Mouse (Mus musculus) hindbrain, embryonic 14.5 days (tissue): ENCODE results near the gene Irgm1. TPM values are rescaled to one million over a fixed set of nuclear protein-coding genes. Genes with fewer than 3 reads are reported as not detected.
A peak's percentile ranks its signal among the peaks of the same experiment; 100 is the strongest.

Experiments
- ATAC-seq: fragments of 200-750 bp; cut with Nextera tagmentation; 2 replicates; pipeline ENCODE4 v1.8.0; 2017; ENCODE audit warnings: moderate number of reproducible peaks, mild to moderate bottlenecking, moderate TSS enrichment, moderate library complexity; ENCODE audit not compliant: low FRiP score
- DNase-seq: peaks from one replicate; pipeline ENCODE4 v3.0.0-alpha.2; 2015; ENCODE audit warnings: low spot score
- H3K27ac ChIP-seq: fragments of 300-500 bp; sonication (generic); 2 replicates; pipeline ENCODE4 v1.5.1; 2014; ENCODE audit warnings: mild to moderate bottlenecking, moderate library complexity
- H3K27me3 ChIP-seq: fragments of 300-500 bp; sonication (generic); 2 replicates; pipeline ENCODE4 v1.6.1; 2014; ENCODE audit warnings: mild to moderate bottlenecking, low read length, mixed read lengths; ENCODE audit not compliant: control insufficient read depth, insufficient read depth
- H3K36me3 ChIP-seq: fragments of 300-500 bp; sonication (generic); replicated peaks from 2 replicates; pipeline ENCODE4 v1.6.1; 2014; ENCODE audit not compliant: control insufficient read depth, insufficient read depth
- H3K4me1 ChIP-seq: fragments of 300-500 bp; sonication (generic); replicated peaks from 2 replicates; pipeline ENCODE4 v1.6.1; 2014; ENCODE audit warnings: antibody characterized with exemption, low read length, mixed read lengths; ENCODE audit not compliant: control insufficient read depth, insufficient read depth
- H3K4me2 ChIP-seq: fragments of 300-500 bp; sonication (generic); replicated peaks from 2 replicates; pipeline ENCODE4 v1.6.1; 2014; ENCODE audit warnings: mild to moderate bottlenecking, moderate library complexity
- H3K4me3 ChIP-seq: fragments of 300-500 bp; sonication (generic); replicated peaks from 2 replicates; pipeline ENCODE4 v1.5.1; 2014; ENCODE audit warnings: mild to moderate bottlenecking, low read length
- H3K9ac ChIP-seq: fragments of 300-500 bp; sonication (generic); 2 replicates; pipeline ENCODE4 v1.6.1; 2014
- H3K9me3 ChIP-seq: fragments of 300-500 bp; sonication (generic); 2 replicates; pipeline ENCODE4 v1.6.1; 2016; ENCODE audit warnings: low read length; ENCODE audit not compliant: control insufficient read depth
- WGBS: fragments of 180-500 bp; shearing (Covaris S2); extraction: QIAGEN DNeasy Blood & Tissue Kit; methylation state at CpG from one replicate; pipeline ENCODE4 v1.1.7; 2014; 5-methylcytosine and 5-hydroxymethylcytosine counted together
- polyA plus RNA-seq: library from polyadenylated mRNA; unstranded; fragments of >200 nt; fragmentation: Nextera tagmentation; extraction: Ambion mirVana; gene quantifications from 2 replicates; pipeline ENCODE4 v1.2.1, GENCODE M21; 2014

Gene Irgm1
- polyA plus RNA-seq, 1 experiment from 2014 or later = 4.2 TPM

GRCm38 (mm10) chr11:48838181-48838797, 33.2 kb downstream of the Irgm1 start:
- Histone ChIP-seq H3K4me3 (peak overlapping the region; percentile 71), H3K36me3 (no peaks in the 10 kb centered on the region), H3K9ac (peak overlapping the region; percentile 71), H3K4me1 (peaks cover 8% of the 10 kb centered on the region; the same call in 1 of the 2 replicates), H3K9me3 (no peaks in the 10 kb centered on the region), H3K4me2 (peak overlapping the region; percentile 75), H3K27me3 (0 out of 2 replicates have a peak, but pooled peaks cover 9% of the 10 kb centered on the region), H3K27ac (peak overlapping the region; percentile 55; the same call in 1 of the 2 replicates)
- 2% methylated on average over 16 of the region's 16 CpGs for WGBS
- peak; percentile 47 for DNase-seq
- no peak; the same call in 1 of the 2 replicates for ATAC-seq

GRCm38 (mm10) chr11:48837310-48838180, 33.9 kb downstream of the Irgm1 start:
- no peaks in the 10 kb centered on the region for H3K36me3 ChIP-seq
- WGBS = under 1% methylated on average over 77 of the region's 77 CpGs
- peak; percentile 25; the same call in 1 of the 2 replicates for ATAC-seq

GRCm38 (mm10) chr11:48836990-48837309, 34.5 kb downstream of the Irgm1 start:
- H3K27me3 ChIP-seq = 0 out of 2 replicates have a peak, but pooled peaks cover 9% of the 10 kb centered on the region
- ATAC-seq (no peak), DNase-seq (no peak)
- H3K27ac ChIP-seq = peak overlapping the region; percentile 55; the same call in 1 of the 2 replicates
- no peaks in the 10 kb centered on the region for H3K36me3 ChIP-seq
- peak overlapping the region; percentile 71 for H3K4me3 ChIP-seq
- H3K9ac ChIP-seq = peak overlapping the region; percentile 71
- peaks cover 8% of the 10 kb centered on the region; the same call in 1 of the 2 replicates for H3K4me1 ChIP-seq
- WGBS = 4% methylated on average over 11 of the region's 11 CpGs
- H3K4me2 ChIP-seq = peak overlapping the region; percentile 75
- H3K9me3 ChIP-seq = no peaks in the 10 kb centered on the region

More at GRCm38 (mm10) chr11:48837310-48838180, 33.9 kb downstream of the Irgm1 start:
- peak; percentile 40 for DNase-seq
- Histone ChIP-seq H3K4me2 (peak overlapping the region; percentile 75), H3K9ac (peak overlapping the region; percentile 71), H3K4me1 (peaks cover 8% of the 10 kb centered on the region; the same call in 1 of the 2 replicates), H3K27ac (peak overlapping the region; percentile 55), H3K9me3 (no peaks in the 10 kb centered on the region), H3K4me3 (peak overlapping the region; percentile 71), H3K27me3 (0 out of 2 replicates have a peak, but pooled peaks cover 9% of the 10 kb centered on the region)

- DNase-seq (no peak), ATAC-seq (no peak)
- peaks cover 8% of the 10 kb centered on the region; the same call in 1 of the 2 replicates for H3K4me1 ChIP-seq
- 72% methylated on average over 6 of the region's 6 CpGs for WGBS
- H3K27ac ChIP-seq = no peak overlapping the region
- H3K4me3 ChIP-seq = no peak overlapping the region
- H3K9me3 ChIP-seq = no peaks in the 10 kb centered on the region
- H3K36me3 ChIP-seq = no peaks in the 10 kb centered on the region
- no peak overlapping the region for H3K9ac ChIP-seq
- 0 out of 2 replicates have a peak, but pooled peaks cover 9% of the 10 kb centered on the region for H3K27me3 ChIP-seq
- H3K4me2 ChIP-seq = no peak overlapping the region
Observed at GRCm38 (mm10) chr11:48835923-48836322, 35.6 kb downstream of the Irgm1 start.

GRCm38 (mm10) chr11:48833731-48834639, 37.5 kb downstream of the Irgm1 start:
- Histone ChIP-seq H3K9me3 (no peaks in the 10 kb centered on the region), H3K4me3 (peak overlapping the region; percentile 60), H3K4me1 (peaks cover 8% of the 10 kb centered on the region; the same call in 1 of the 2 replicates), H3K36me3 (no peaks in the 10 kb centered on the region), H3K4me2 (peak overlapping the region; percentile 73), H3K27me3 (0 out of 2 replicates have a peak, but pooled peaks cover 3% of the 10 kb centered on the region), H3K27ac (peak overlapping the region; percentile 74), H3K9ac (peak overlapping the region; percentile 69)
- ATAC-seq = peak; percentile 91
- under 1% methylated on average over 30 of the region's 30 CpGs for WGBS
- peak; percentile 99 for DNase-seq

GRCm38 (mm10) chr11:48833078-48833730, 38.3 kb downstream of the Irgm1 start:
- Histone ChIP-seq H3K27ac (no peak overlapping the region), H3K4me1 (peaks cover 4% of the 10 kb centered on the region; the same call in 1 of the 2 replicates), H3K4me3 (peak overlapping the region; percentile 60), H3K9ac (no peak overlapping the region), H3K36me3 (no peaks in the 10 kb centered on the region), H3K9me3 (no peaks in the 10 kb centered on the region), H3K27me3 (0 out of 2 replicates have a peak, but pooled peaks cover 3% of the 10 kb centered on the region), H3K4me2 (peak overlapping the region; percentile 73)
- 44% methylated on average over 8 of the region's 9 CpGs for WGBS
- DNase-seq (no peak), ATAC-seq (no peak)

GRCm38 (mm10) chr11:48831273-48831672, 40.2 kb downstream of the Irgm1 start:
- Histone ChIP-seq H3K27me3 (0 out of 2 replicates have a peak, but pooled peaks cover 3% of the 10 kb centered on the region), H3K4me3 (no peak overlapping the region), H3K4me2 (no peak overlapping the region), H3K9me3 (no peaks in the 10 kb centered on the region), H3K27ac (no peak overlapping the region), H3K36me3 (no peaks in the 10 kb centered on the region), H3K4me1 (peaks cover 6% of the 10 kb centered on the region; the same call in 1 of the 2 replicates), H3K9ac (no peak overlapping the region)
- ATAC-seq (no peak), DNase-seq (no peak)
- WGBS = 79% methylated on average over 2 of the region's 2 CpGs

GRCm38 (mm10) chr11:48830279-48830678, 41.2 kb downstream of the Irgm1 start:
- Histone ChIP-seq H3K9ac (no peak overlapping the region), H3K4me3 (no peak overlapping the region), H3K27me3 (no peaks in the 10 kb centered on the region), H3K4me2 (no peak overlapping the region), H3K4me1 (peaks cover 6% of the 10 kb centered on the region; the same call in 1 of the 2 replicates), H3K9me3 (no peaks in the 10 kb centered on the region), H3K27ac (no peak overlapping the region), H3K36me3 (no peaks in the 10 kb centered on the region)
- DNase-seq (no peak), ATAC-seq (no peak)
- 85% methylated on average over 2 of the region's 2 CpGs for WGBS
